Mouse (Mus musculus) small intestine, adult 2 months (tissue): ENCODE results near the gene Tril.

Experiments used
- CTCF ChIP-seq: fragments of 200-500 bp; IDR thresholded peaks from 2 replicates; pipeline ENCODE4 v1.5.1; 2012; ENCODE audit warnings: low read depth, mild to moderate bottlenecking, control low read depth, inconsistent platforms, low read length, moderate library complexity, mixed read lengths; ENCODE audit not compliant: insufficient replicate concordance, insufficient read length; ENCODE audit errors: extremely low read depth
- POLR2A ChIP-seq: fragments of 200-500 bp; IDR thresholded peaks from 2 replicates; pipeline ENCODE4 v1.6.1; 2012; ENCODE audit warnings: low read depth, mild to moderate bottlenecking, control low read depth, inconsistent platforms, low read length, moderate library complexity

GRCm38 (mm10) chr6:53812242-53812641 is 8.4 kb downstream of the Tril start:
- TF ChIP-seq CTCF = no peak
- no peak for TF ChIP-seq POLR2A
